Mouse (Mus musculus) heart, postnatal 25 days (tissue): ENCODE measurements around the gene Rarb. TPM values are rescaled to one million over a fixed set of nuclear protein-coding genes. Genes with fewer than 3 reads are reported as not detected.

Experiments used
- DNase-seq: peaks from one replicate; pipeline ENCODE4 v3.0.0; 2022; ENCODE audit warnings: low spot score
- intact Hi-C: fragments of 180-260 bp; cut with DNase I; formaldehyde crosslinking; loops from one replicate; pipeline ENCODE4 v1.15.1; 2025
- total RNA-seq, 2 experiments: library from RNA; stranded (reverse); gene quantifications; 2 replicates each; pipeline ENCODE4 v1.2.3; 2021

The Rarb gene
- total RNA-seq, 2 experiments from 2014 or later = 18.7 to 18.8 TPM

DNA sequence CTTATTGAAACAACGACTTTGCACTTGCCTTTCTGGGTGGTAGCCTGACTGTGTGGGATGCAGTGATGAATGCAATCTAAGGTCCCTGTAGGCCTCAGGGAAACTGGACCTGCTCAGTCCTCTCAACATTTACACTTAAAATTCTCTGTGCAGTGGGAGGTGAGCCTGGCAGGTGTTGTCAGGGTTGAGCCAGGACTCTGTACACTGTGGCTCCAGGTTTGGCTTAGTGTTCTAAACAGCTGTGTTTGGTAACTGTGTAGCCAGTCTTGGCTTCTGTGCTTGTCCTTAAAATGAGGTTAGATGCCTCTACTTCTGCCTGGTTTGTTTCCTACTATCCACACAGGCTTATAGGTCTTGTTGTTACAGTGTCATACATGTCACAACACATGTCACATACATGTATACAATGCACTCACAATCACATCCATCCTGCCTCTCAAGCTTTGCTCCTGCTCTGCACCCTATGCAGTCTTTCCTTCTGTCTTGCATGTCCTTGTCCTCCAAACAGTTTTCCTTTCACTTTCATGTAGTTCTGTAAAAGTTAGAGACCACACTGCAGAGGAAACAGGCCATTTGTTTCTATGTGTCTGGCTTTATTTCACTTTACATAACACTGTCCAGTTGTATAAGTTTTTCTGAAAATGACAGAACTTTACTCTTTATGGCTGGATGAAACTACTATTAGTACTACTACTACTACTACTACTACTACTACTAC, 340.2 kb downstream of the Rarb start:
- intact Hi-C loops = no loop called here
- DNase-seq = no peak

- intact Hi-C loops = no loop called here
- no peak for DNase-seq
Observed at GRCm38 (mm10) chr14:16448269-16448987, 370.5 kb downstream of the Rarb start.

DNA sequence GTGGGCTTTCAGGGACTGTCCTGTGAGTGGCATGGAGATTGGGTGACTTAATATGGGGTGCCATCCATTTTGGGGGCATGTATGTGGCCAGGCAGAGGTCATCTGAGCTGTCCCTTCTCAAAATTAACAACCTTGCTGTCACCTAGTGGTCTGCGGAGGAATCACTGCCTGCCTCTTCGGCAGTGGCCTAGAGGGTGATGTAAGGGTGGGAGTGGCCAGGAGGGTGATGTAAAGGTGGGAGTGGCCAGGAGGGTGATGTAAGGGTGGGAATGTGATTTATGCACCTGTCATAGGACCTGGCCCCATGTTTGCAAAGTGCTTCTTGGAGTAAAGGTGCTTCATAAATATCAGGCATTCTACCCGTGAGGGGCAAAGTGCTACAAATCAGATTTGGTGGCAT, 371.4 kb downstream of the Rarb start:
- intact Hi-C loops = no loop called here
- DNase-seq = no peak

- intact Hi-C loops = no loop called here
- no peak for DNase-seq
Observed at GRCm38 (mm10) chr14:16444859-16445258, 374.1 kb downstream of the Rarb start.

GRCm38 (mm10) chr14:16439385-16440126, 379.4 kb downstream of the Rarb start:
- DNase-seq = no peak
- intact Hi-C loops = no loop called here

GRCm38 (mm10) chr14:16437386-16437785, 381.6 kb downstream of the Rarb start:
- intact Hi-C loops = no loop called here

GRCm38 (mm10) chr14:16434396-16435171, 384.4 kb downstream of the Rarb start:
- intact Hi-C loops = loop anchor here (2.0 to 5.0 kb wide), 2 partner anchors 140 to 973 kb away; no protein-coding TSS in a partner anchor
- DNase-seq = no peak

More at GRCm38 (mm10) chr14:16437386-16437785, 381.6 kb downstream of the Rarb start:
- DNase-seq = no peak

GRCm38 (mm10) chr14:16433206-16433605, 385.8 kb downstream of the Rarb start:
- DNase-seq = no peak
- intact Hi-C loops = loop anchor here (5.0 kb wide), 1 partner anchor 974 kb away; no protein-coding TSS in a partner anchor

- intact Hi-C loops = loop anchor here (5.0 kb wide), 1 partner anchor 975 kb away; no protein-coding TSS in a partner anchor
- no peak for DNase-seq
Observed at GRCm38 (mm10) chr14:16432550-16432949, 386.4 kb downstream of the Rarb start.

- intact Hi-C loops = loop anchor here (5.0 kb wide), 1 partner anchor 975 kb away; no protein-coding TSS in a partner anchor
- no peak for DNase-seq
Observed at GRCm38 (mm10) chr14:16431941-16432499, 386.9 kb downstream of the Rarb start.

DNA sequence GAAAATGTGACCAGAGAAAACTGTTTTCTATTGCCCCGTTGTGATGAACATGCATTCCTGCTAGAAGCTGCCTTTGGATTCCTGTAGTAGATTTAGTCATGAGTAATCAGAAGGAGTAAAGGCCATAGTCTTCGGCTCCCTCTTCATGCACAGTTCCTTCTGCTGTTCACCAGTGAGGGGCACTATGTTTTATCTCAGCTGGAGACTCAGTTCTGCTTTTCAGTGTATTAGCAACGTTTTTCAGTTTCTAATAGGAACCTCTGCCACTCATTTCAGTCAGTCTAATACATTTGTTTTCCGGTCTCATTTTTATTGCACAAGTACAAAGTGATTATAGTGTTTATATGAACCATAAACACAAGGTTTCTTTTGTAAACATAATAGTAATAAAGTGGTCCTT, 391.4 kb downstream of the Rarb start:
- no peak for DNase-seq
- intact Hi-C loops = no loop called here

DNA sequence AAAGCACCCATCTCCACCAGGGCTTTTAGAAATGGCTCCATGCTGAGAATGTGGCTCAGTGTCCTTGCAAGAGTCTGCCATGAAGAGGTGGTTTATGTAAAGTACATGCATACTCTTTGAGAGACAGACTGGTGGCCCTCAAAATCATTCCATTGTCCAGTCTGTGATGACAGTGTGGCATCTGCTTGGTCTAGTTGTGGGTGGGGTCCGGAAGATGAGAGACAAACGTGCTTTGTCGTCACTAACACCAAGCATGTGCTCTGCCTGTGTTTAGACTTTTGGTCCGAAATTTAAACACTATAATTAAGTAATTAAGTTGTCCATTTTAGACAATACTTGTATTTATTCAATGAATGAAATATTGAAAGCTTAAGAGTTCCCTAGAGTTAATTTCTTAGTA, 404.8 kb downstream of the Rarb start:
- intact Hi-C loops = no loop called here
- DNase-seq = no peak

DNA sequence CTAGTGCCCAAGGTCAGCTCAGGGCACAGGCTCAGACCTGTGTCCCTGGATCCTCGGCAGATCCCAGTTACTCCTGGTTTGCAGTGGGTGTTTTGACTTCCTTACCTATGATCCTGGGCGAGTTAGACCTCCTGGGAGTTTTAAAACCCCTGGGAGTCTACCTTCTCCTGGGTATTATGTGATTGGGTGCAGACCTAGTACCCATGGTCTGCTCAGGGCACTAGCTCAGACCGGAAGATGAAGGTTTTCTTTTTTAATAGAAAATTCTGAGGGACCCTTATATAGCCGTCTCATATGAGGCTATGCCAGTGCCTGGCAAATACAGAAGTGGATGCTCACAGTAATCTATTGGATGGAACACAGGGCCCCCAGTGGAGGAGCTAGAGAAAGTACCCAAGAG, 413.8 kb downstream of the Rarb start:
- intact Hi-C loops = no loop called here
- DNase-seq = no peak

GRCm38 (mm10) chr14:16384783-16385182, 434.2 kb downstream of the Rarb start:
- intact Hi-C loops = no loop called here

More at GRCm38 (mm10) chr14:16384783-16385182, 434.2 kb downstream of the Rarb start:
- no peak for DNase-seq
